Mouse (Mus musculus) c-Kit-positive CD71-positive TER-119-positive erythroid progenitor cells, embryonic 14.5 days (primary cell): ENCODE measurements around the gene Grik5.

Experiments
- DNase-seq: peaks from one replicate; pipeline ENCODE4 v3.0.0-alpha.2; 2013; ENCODE audit warnings: low spot score

Gene Grik5

GRCm38 (mm10) chr7:25030032-25030753 is 42.0 kb downstream of the Grik5 start:
- DNase-seq: peak; percentile 69

GRCm38 (mm10) chr7:25026452-25026851 is 45.7 kb downstream of the Grik5 start:
- no peak for DNase-seq

GRCm38 (mm10) chr7:25025855-25026439 is 46.2 kb downstream of the Grik5 start:
- no peak for DNase-seq

- DNase-seq: no peak
Observed at GRCm38 (mm10) chr7:25011592-25011991, 60.6 kb downstream of the Grik5 start.

- DNase-seq: no peak
Observed at GRCm38 (mm10) chr7:25010090-25010913, 61.8 kb downstream of the Grik5 start.

GRCm38 (mm10) chr7:25009099-25009700 is 62.9 kb downstream of the Grik5 start:
- DNase-seq: no peak

- peak; percentile 36 for DNase-seq
Observed at GRCm38 (mm10) chr7:25008635-25009034, 63.5 kb downstream of the Grik5 start.

- no peak for DNase-seq
Observed at GRCm38 (mm10) chr7:25007609-25008374, 64.4 kb downstream of the Grik5 start.

- no peak for DNase-seq
Observed at GRCm38 (mm10) chr7:25006586-25007364, 65.4 kb downstream of the Grik5 start.

- DNase-seq: no peak
Observed at GRCm38 (mm10) chr7:25006171-25006570, 66.0 kb downstream of the Grik5 start.

GRCm38 (mm10) chr7:25005421-25006065 is 66.6 kb downstream of the Grik5 start, which contains the start of gene Atp1a3:
TSS of gene Atp1a3 (minus strand) at chr7:25005958.
- no peak for DNase-seq

GRCm38 (mm10) chr7:25004806-25005205 is 67.3 kb downstream of the Grik5 start:
- no peak for DNase-seq

- no peak for DNase-seq
Observed at GRCm38 (mm10) chr7:25003820-25004388, 68.2 kb downstream of the Grik5 start.

GRCm38 (mm10) chr7:25003291-25003690 is 68.9 kb downstream of the Grik5 start:
- DNase-seq: no peak

- no peak for DNase-seq
Observed at GRCm38 (mm10) chr7:25000711-25001110, 71.4 kb downstream of the Grik5 start.

GRCm38 (mm10) chr7:25000211-25000610 is 71.9 kb downstream of the Grik5 start:
- DNase-seq: no peak

- no peak for DNase-seq
Observed at GRCm38 (mm10) chr7:24993081-24993480, 79.1 kb downstream of the Grik5 start.

- no peak for DNase-seq
Observed at GRCm38 (mm10) chr7:24990478-24990877, 81.7 kb downstream of the Grik5 start.

GRCm38 (mm10) chr7:24987941-24988340 is 84.2 kb downstream of the Grik5 start:
- no peak for DNase-seq

- DNase-seq: no peak
Observed at GRCm38 (mm10) chr7:24985799-24986198, 86.3 kb downstream of the Grik5 start.
